Mouse (Mus musculus) thymus, postnatal 25 days (tissue): ENCODE data around the gene Krba1.

ENCODE experiments used
- DNase-seq: peaks from one replicate; pipeline ENCODE4 v3.0.0; 2022

Krba1 gene

GRCm38 (mm10) chr6:48452151-48452550, 56.8 kb downstream of the Krba1 start:
- no peak for DNase-seq

DNA sequence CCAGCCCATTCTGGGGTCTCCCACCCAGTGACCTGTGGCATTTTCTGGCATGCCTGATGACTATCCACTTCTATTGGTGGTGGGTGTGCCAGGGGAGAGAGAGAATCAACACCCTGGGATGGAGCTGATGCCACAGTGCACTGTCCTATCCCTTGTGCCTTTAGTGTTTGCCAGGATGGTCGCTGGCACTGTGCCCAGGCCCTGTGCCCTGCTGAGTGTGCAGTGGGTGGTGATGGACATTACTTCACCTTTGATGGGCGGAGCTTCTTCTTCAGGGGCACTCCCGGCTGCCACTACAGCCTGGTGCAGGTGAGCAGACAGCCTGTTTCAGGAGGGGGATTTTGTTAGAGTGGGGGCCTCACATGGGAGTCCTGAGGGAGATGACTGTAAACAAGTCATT, 57.4 kb downstream of the Krba1 start:
- DNase-seq = no peak

GRCm38 (mm10) chr6:48464966-48465679, 69.7 kb downstream of the Krba1 start:
- no peak for DNase-seq

DNA sequence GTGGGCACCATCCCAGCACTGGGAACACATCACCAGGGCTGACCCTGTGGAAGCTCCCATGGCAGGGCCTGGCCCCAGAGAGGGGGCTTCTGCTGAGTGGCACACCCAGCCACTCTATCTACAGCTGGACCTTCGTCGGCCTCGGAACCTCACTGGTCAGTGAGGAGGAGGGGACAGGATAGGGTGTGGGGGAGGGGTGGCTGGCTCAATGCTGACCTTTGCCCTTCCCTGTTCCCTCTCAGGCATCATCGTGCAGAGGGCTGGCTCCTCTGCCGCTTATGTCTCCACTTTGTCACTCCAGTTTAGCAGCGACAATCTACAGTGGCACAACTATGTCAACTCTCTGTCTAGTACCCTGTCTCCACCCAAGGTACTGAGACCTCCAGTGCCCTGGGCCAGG, 71.3 kb downstream of the Krba1 start:
- no peak for DNase-seq

GRCm38 (mm10) chr6:48467490-48467889, 72.1 kb downstream of the Krba1 start:
- DNase-seq = no peak
